Mouse (Mus musculus) mouse trophoblast stem cell (cell line): ENCODE measurements around the gene Shh.

Source experiments
- in situ Hi-C, 2 experiments: fragments of 300-500 bp; cut with MseI, MboI; formaldehyde crosslinking; loops; 2 replicates in 1 of 2; 3 replicates in 1 of 2; pipeline ENCODE4 v1.15.1; 2025

Shh gene

GRCm38 (mm10) chr5:28466760-28467306 is at the start of gene Shh:
Gene Shh, minus strand, starts transcription at chr5:28467256.
- in situ Hi-C loops: loop anchor here (5.0 to 25.0 kb wide), 2 partner anchors 805 to 820 kb away; no protein-coding TSS in a partner anchor

- in situ Hi-C loops: no loop called here
Observed at GRCm38 (mm10) chr5:28500792-28501439, 33.9 kb upstream of the Shh start.

GRCm38 (mm10) chr5:28498846-28499245 is 31.8 kb upstream of the Shh start:
- in situ Hi-C loops: no loop called here

GRCm38 (mm10) chr5:28495712-28496650 is 28.9 kb upstream of the Shh start:
- in situ Hi-C loops: no loop called here

GRCm38 (mm10) chr5:28493550-28493949 is 26.5 kb upstream of the Shh start:
- in situ Hi-C loops: no loop called here

GRCm38 (mm10) chr5:28482991-28483390 is 15.9 kb upstream of the Shh start:
- in situ Hi-C loops: no loop called here

GRCm38 (mm10) chr5:28481730-28482129 is 14.7 kb upstream of the Shh start:
- in situ Hi-C loops: no loop called here

- in situ Hi-C loops: no loop called here
Observed at GRCm38 (mm10) chr5:28476389-28477379, 9.6 kb upstream of the Shh start.

- in situ Hi-C loops: loop anchor here in 1 of 2 experiments (25.0 kb wide), 1 partner anchor 814 kb away; no protein-coding TSS in a partner anchor
Observed at GRCm38 (mm10) chr5:28473556-28473955, 6.5 kb upstream of the Shh start.

- in situ Hi-C loops: loop anchor here (5.0 to 25.0 kb wide), 2 partner anchors 803 to 818 kb away; no protein-coding TSS in a partner anchor
Observed at GRCm38 (mm10) chr5:28469525-28470202, 2.6 kb upstream of the Shh start.

- in situ Hi-C loops: loop anchor here (5.0 to 25.0 kb wide), 2 partner anchors 806 to 821 kb away; no protein-coding TSS in a partner anchor
Observed at GRCm38 (mm10) chr5:28466351-28466750, 705 bp downstream of the Shh start.

GRCm38 (mm10) chr5:28465526-28465925 is 1.5 kb downstream of the Shh start:
- in situ Hi-C loops: loop anchor here (5.0 to 25.0 kb wide), 2 partner anchors 807 to 822 kb away; no protein-coding TSS in a partner anchor

- in situ Hi-C loops: loop anchor here (5.0 to 25.0 kb wide), 2 partner anchors 807 to 822 kb away; no protein-coding TSS in a partner anchor
Observed at GRCm38 (mm10) chr5:28465099-28465406, 2.0 kb downstream of the Shh start.

- in situ Hi-C loops: loop anchor here (5.0 to 25.0 kb wide), 2 partner anchors 808 to 823 kb away; no protein-coding TSS in a partner anchor
Observed at GRCm38 (mm10) chr5:28464361-28465098, 2.5 kb downstream of the Shh start.

GRCm38 (mm10) chr5:28463656-28464055 is 3.4 kb downstream of the Shh start:
- in situ Hi-C loops: loop anchor here in 1 of 2 experiments (25.0 kb wide), 1 partner anchor 824 kb away; no protein-coding TSS in a partner anchor

- in situ Hi-C loops: loop anchor here in 1 of 2 experiments (25.0 kb wide), 1 partner anchor 824 kb away; no protein-coding TSS in a partner anchor
Observed at GRCm38 (mm10) chr5:28462741-28463590, 4.1 kb downstream of the Shh start.

- in situ Hi-C loops: loop anchor here in 1 of 2 experiments (25.0 kb wide), 1 partner anchor 826 kb away; no protein-coding TSS in a partner anchor
Observed at GRCm38 (mm10) chr5:28461376-28461775, 5.7 kb downstream of the Shh start.
